Mouse (Mus musculus): ENCODE data around the gene Myct1. TPM values are rescaled to one million over a fixed set of nuclear protein-coding genes. Genes with fewer than 3 reads are reported as not detected.

Gene Myct1
- polyA plus RNA-seq, 1 experiment from 2014 or later: 7.7 TPM

DNA sequence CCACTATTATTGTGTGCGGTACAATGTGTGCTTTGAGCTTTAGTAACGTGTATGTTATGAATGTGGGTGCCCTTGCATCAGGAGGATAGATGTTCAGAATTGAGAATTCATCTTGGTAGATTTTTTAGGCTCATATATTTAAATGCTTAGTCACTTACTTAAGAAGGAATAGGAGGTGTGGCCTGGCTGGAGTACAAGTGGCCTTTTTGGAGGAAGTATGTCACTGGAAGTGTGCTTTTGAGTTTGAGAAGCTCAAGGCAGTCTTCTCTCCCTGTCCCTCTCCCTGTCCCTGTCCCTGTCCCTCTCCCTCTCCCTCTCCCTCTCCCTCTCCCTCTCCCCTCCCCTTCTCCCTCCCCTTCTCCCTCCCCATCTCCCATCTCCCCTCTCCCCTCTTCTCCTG lies 2.5 kb upstream of the Myct1 start:
- 82% methylated on average over 2 of the region's 2 CpGs for WGBS
- Histone ChIP-seq H3K4me1 (ENCODE audit: control insufficient read depth in 2 of 2, insufficient read depth in 2 of 2, low read length in 2 of 2) (peaks cover 5 to 9% of the 10 kb centered on the region in 2 experiments; a peak in 3 of 4 replicates), H3K9me3 (ENCODE audit: control insufficient read depth, low read length) (no peaks in the 10 kb centered on the region), H3K27ac (replicated peaks in 1 of 2; ENCODE audit: control insufficient read depth in 1 of 2, insufficient read depth in 1 of 2, low read depth in 2 of 2, low read length in 2 of 2) (peak overlapping the region; percentile 61 to 81; a peak in 3 of 4 replicates), H3K9ac (ENCODE audit: low read length) (no peak overlapping the region), H3K27me3 (ENCODE audit: control insufficient read depth, insufficient read depth, low read length) (no peaks in the 10 kb centered on the region), H3K4me3 (ENCODE audit: control insufficient read depth in 1 of 2, insufficient read depth in 1 of 2, low read depth in 1 of 2, low read length in 2 of 2) (no peak overlapping the region), H3K4me2 (ENCODE audit: low read length) (no peak overlapping the region), H3K36me3 (ENCODE audit: control insufficient read depth, insufficient read depth, low read length) (no peaks in the 10 kb centered on the region)
- no peak for ATAC-seq (ENCODE audit: insufficient number of reproducible peaks, insufficient read depth, low FRiP score, low read depth)

DNA sequence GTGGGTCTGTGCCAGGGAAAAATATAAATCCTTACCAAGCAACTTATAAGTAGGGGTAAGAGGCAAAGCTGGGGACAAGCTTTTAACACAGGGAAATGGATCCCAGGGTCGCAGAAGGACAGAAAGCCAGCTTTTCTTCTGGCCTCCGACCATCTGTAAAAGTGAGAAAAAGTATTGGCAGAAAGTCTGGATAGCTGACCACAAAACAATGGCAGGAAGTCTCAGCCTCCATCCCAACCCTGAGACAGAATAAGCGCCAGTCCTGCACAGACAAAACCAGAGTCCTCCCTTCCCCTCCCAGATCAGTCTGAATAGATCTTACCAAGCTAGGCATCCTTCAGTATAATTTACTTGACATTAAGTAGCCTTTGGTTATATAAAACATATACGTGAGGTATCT lies 1.6 kb upstream of the Myct1 start:
- Histone ChIP-seq H3K36me3 (ENCODE audit: control insufficient read depth, insufficient read depth, low read length) (no peaks in the 10 kb centered on the region), H3K9me3 (ENCODE audit: control insufficient read depth, low read length) (no peaks in the 10 kb centered on the region), H3K27me3 (ENCODE audit: control insufficient read depth, insufficient read depth, low read length) (no peaks in the 10 kb centered on the region), H3K9ac (ENCODE audit: low read length) (no peak overlapping the region), H3K27ac (replicated peaks in 1 of 2; ENCODE audit: control insufficient read depth in 1 of 2, insufficient read depth in 1 of 2, low read depth in 2 of 2, low read length in 2 of 2) (peak overlapping the region; percentile 79 to 81), H3K4me1 (ENCODE audit: control insufficient read depth in 2 of 2, insufficient read depth in 2 of 2, low read length in 2 of 2) (peaks cover 5 to 9% of the 10 kb centered on the region in 2 experiments; a peak in 3 of 4 replicates), H3K4me2 (ENCODE audit: low read length) (no peak overlapping the region), H3K4me3 (ENCODE audit: control insufficient read depth in 1 of 2, insufficient read depth in 1 of 2, low read depth in 1 of 2, low read length in 2 of 2) (no peak overlapping the region)
- ATAC-seq (ENCODE audit: insufficient number of reproducible peaks, insufficient read depth, low FRiP score, low read depth): peak; percentile 69; the same call in 1 of the 2 replicates
- 73% methylated on average over 4 of the region's 4 CpGs for WGBS

DNA sequence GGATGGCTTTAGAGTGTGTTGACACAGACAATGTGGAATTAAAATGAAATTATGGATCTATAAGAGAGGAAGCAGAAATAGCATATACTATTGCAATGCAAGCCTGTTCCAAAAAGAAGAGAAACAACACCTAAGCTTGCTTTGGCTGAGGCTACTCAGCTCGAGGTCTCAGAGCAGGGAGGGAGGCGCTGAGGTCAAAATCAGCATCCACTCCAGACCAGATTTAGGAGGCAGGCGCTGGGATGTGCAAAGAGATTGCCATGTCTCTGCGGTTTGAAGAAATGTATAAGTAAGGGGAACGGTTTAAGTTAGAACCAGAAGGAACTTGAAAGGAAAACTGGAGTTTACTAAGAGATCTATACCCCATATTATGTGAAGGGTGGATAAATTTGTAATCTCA lies 882 bp downstream of the Myct1 start:
- Histone ChIP-seq H3K4me2 (ENCODE audit: low read length) (peak overlapping the region; percentile 43), H3K4me1 (ENCODE audit: control insufficient read depth in 2 of 2, insufficient read depth in 2 of 2, low read length in 2 of 2) (peaks cover 5 to 9% of the 10 kb centered on the region in 2 experiments; a peak in 3 of 4 replicates), H3K9me3 (ENCODE audit: control insufficient read depth, low read length) (no peaks in the 10 kb centered on the region), H3K4me3 (ENCODE audit: control insufficient read depth in 1 of 2, insufficient read depth in 1 of 2, low read depth in 1 of 2, low read length in 2 of 2) (peak overlapping the region; percentile 24 to 32), H3K9ac (ENCODE audit: low read length) (peak overlapping the region; percentile 43; the same call in 1 of the 2 replicates), H3K27ac (replicated peaks in 1 of 2; ENCODE audit: control insufficient read depth in 1 of 2, insufficient read depth in 1 of 2, low read depth in 2 of 2, low read length in 2 of 2) (no peak overlapping the region), H3K36me3 (ENCODE audit: control insufficient read depth, insufficient read depth, low read length) (no peaks in the 10 kb centered on the region), H3K27me3 (ENCODE audit: control insufficient read depth, insufficient read depth, low read length) (no peaks in the 10 kb centered on the region)
- WGBS: 47% methylated on average over 5 of the region's 5 CpGs
- ATAC-seq (ENCODE audit: insufficient number of reproducible peaks, insufficient read depth, low FRiP score, low read depth): no peak

DNA sequence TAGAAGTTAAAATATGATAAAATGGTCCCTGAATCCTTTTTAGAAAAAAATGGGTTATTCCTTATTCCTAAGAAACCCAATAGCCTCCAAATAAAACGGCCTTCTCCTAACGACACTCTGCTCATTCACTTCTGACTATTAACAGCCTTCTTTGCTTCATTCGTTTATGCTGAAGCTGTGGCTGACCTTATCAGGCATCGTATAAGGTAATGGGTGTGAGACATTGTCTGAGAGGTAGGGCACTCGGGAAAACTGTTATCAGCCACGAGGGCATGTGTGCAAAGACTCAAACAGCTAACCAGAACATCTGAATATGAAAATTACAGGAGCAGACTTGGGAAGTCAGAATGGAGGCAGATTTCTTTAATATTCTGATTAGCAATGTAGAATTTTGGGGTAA lies 3.0 kb downstream of the Myct1 start:
- no peaks in the 10 kb centered on the region for H3K9me3 ChIP-seq (ENCODE audit: control insufficient read depth, low read length)
- no peaks in the 10 kb centered on the region for H3K36me3 ChIP-seq (ENCODE audit: control insufficient read depth, insufficient read depth, low read length)
- no peak overlapping the region for H3K9ac ChIP-seq (ENCODE audit: low read length)
- H3K27ac ChIP-seq (replicated peaks in 1 of 2; ENCODE audit: control insufficient read depth in 1 of 2, insufficient read depth in 1 of 2, low read depth in 2 of 2, low read length in 2 of 2): no peak overlapping the region
- no peak overlapping the region for H3K4me3 ChIP-seq (ENCODE audit: control insufficient read depth in 1 of 2, insufficient read depth in 1 of 2, low read depth in 1 of 2, low read length in 2 of 2)
- H3K4me2 ChIP-seq (ENCODE audit: low read length): peak overlapping the region; percentile 5
- peaks cover 5 to 6% of the 10 kb centered on the region in 2 experiments; a peak in 3 of 4 replicates for H3K4me1 ChIP-seq (ENCODE audit: control insufficient read depth in 2 of 2, insufficient read depth in 2 of 2, low read length in 2 of 2)
- ATAC-seq (ENCODE audit: insufficient number of reproducible peaks, insufficient read depth, low FRiP score, low read depth): no peak
- WGBS: 27% methylated on average over 6 of the region's 6 CpGs
- no peaks in the 10 kb centered on the region for H3K27me3 ChIP-seq (ENCODE audit: control insufficient read depth, insufficient read depth, low read length)

DNA sequence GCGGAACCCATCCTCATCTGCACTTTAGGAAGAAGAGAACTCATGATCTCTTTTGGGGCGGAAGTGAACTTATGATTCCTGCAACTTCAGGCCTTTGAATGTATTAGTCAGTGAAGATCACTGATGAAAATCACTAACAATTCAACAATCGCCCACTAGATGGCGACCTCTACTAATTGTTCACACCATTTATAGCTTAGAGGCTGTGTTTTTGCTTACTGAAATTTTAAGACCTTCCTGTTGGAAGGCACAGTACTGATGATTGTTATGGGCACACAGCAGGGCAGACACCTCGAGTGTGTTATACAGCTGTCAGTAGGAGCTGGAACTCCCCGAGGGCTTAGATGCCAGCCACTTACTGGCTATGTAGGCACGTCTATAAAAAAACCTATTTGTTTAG lies 6.5 kb downstream of the Myct1 start:
- Histone ChIP-seq H3K9ac (ENCODE audit: low read length) (no peak overlapping the region), H3K4me3 (ENCODE audit: control insufficient read depth in 1 of 2, insufficient read depth in 1 of 2, low read depth in 1 of 2, low read length in 2 of 2) (no peak overlapping the region), H3K36me3 (ENCODE audit: control insufficient read depth, insufficient read depth, low read length) (no peaks in the 10 kb centered on the region), H3K27ac (replicated peaks in 1 of 2; ENCODE audit: control insufficient read depth in 1 of 2, insufficient read depth in 1 of 2, low read depth in 2 of 2, low read length in 2 of 2) (no peak overlapping the region), H3K27me3 (ENCODE audit: control insufficient read depth, insufficient read depth, low read length) (no peaks in the 10 kb centered on the region), H3K4me1 (ENCODE audit: control insufficient read depth in 2 of 2, insufficient read depth in 2 of 2, low read length in 2 of 2) (no peaks in the 10 kb centered on the region), H3K9me3 (ENCODE audit: control insufficient read depth, low read length) (no peaks in the 10 kb centered on the region), H3K4me2 (ENCODE audit: low read length) (no peak overlapping the region)
- peak; percentile 31 for ATAC-seq (ENCODE audit: insufficient number of reproducible peaks, insufficient read depth, low FRiP score, low read depth)
- 21% methylated on average over 7 of the region's 7 CpGs for WGBS

DNA sequence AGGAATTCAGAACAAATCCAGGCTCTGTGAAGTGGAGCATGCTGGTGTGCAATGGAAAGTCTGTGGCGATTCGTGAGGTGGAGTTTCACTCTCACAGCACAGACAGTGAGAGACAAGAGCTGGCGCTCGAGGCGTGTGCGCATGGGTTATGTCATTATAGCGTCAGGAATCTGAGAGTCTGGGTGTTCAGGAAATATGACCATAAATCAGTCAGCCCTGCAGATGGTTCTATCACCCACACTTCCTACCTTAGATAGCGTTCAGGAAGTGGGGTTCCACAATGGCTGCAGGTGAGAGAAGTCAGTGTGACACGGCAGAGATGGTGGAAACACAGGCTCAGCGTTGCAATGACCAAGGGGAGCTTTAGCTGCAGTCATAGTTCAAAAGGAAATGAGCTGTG lies 9.9 kb downstream of the Myct1 start:
- 0 out of 2 replicates have a peak overlapping the region, but pooled peaks have one; percentile 7 for H3K4me2 ChIP-seq (ENCODE audit: low read length)
- no peaks in the 10 kb centered on the region for H3K4me1 ChIP-seq (ENCODE audit: control insufficient read depth in 2 of 2, insufficient read depth in 2 of 2, low read length in 2 of 2)
- H3K27ac ChIP-seq (replicated peaks in 1 of 2; ENCODE audit: control insufficient read depth in 1 of 2, insufficient read depth in 1 of 2, low read depth in 2 of 2, low read length in 2 of 2): no peak overlapping the region
- WGBS: 62% methylated on average over 10 of the region's 10 CpGs
- no peak for ATAC-seq (ENCODE audit: insufficient number of reproducible peaks, insufficient read depth, low FRiP score, low read depth)
- H3K27me3 ChIP-seq (ENCODE audit: control insufficient read depth, insufficient read depth, low read length): no peaks in the 10 kb centered on the region
- no peak overlapping the region for H3K9ac ChIP-seq (ENCODE audit: low read length)
- H3K36me3 ChIP-seq (ENCODE audit: control insufficient read depth, insufficient read depth, low read length): no peaks in the 10 kb centered on the region
- no peak overlapping the region for H3K4me3 ChIP-seq (ENCODE audit: control insufficient read depth in 1 of 2, insufficient read depth in 1 of 2, low read depth in 1 of 2, low read length in 2 of 2)
- no peaks in the 10 kb centered on the region for H3K9me3 ChIP-seq (ENCODE audit: control insufficient read depth, low read length)

DNA sequence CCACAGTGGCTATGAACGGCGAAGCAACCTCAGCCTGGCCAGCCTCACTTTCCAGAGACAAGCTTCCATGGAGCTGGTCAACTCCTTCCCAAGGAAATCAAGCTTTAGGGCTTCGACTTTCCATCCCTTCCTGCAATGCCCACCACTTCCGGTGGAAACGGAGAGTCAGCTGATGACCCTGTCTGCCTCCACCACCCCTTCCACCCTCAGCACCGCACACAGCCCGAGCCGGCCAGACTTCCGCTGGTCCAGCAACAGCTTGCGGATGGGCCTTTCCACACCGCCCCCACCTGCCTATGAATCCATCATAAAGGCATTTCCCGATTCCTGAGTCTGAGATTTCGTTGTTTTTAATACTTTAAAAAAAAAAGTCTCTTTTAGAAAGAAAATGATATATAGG lies 10.8 kb downstream of the Myct1 start:
- Histone ChIP-seq H3K36me3 (ENCODE audit: control insufficient read depth, insufficient read depth, low read length) (no peaks in the 10 kb centered on the region), H3K4me1 (ENCODE audit: control insufficient read depth in 2 of 2, insufficient read depth in 2 of 2, low read length in 2 of 2) (no peaks in the 10 kb centered on the region), H3K27me3 (ENCODE audit: control insufficient read depth, insufficient read depth, low read length) (no peaks in the 10 kb centered on the region), H3K9me3 (ENCODE audit: control insufficient read depth, low read length) (no peaks in the 10 kb centered on the region), H3K27ac (replicated peaks in 1 of 2; ENCODE audit: control insufficient read depth in 1 of 2, insufficient read depth in 1 of 2, low read depth in 2 of 2, low read length in 2 of 2) (no peak overlapping the region), H3K4me3 (ENCODE audit: control insufficient read depth in 1 of 2, insufficient read depth in 1 of 2, low read depth in 1 of 2, low read length in 2 of 2) (no peak overlapping the region), H3K4me2 (ENCODE audit: low read length) (no peak overlapping the region), H3K9ac (ENCODE audit: low read length) (no peak overlapping the region)
- WGBS: 86% methylated on average over 13 of the region's 13 CpGs
- ATAC-seq (ENCODE audit: insufficient number of reproducible peaks, insufficient read depth, low FRiP score, low read depth): no peak

DNA sequence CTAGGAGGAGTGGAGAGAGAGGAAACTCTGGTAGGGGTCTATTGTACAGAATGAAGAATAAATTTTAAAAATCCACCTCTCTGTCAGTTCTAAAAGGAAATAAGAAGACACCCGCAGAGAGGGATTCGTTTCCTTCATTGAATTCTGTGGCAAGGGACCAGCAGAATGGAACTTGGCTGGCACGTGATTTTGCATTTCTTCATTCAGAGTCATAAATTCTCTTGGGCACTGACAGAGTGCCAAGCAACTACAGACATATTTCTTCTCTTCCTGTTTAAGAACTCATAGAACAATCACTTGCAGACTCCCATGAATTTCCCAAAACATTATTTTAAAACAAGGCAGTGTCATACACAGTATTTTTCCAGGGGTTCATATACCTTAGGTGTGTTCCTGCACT lies 15.3 kb downstream of the Myct1 start:
- Histone ChIP-seq H3K36me3 (ENCODE audit: control insufficient read depth, insufficient read depth, low read length) (no peaks in the 10 kb centered on the region), H3K4me1 (ENCODE audit: control insufficient read depth in 2 of 2, insufficient read depth in 2 of 2, low read length in 2 of 2) (no peaks in the 10 kb centered on the region), H3K9me3 (ENCODE audit: control insufficient read depth, low read length) (no peaks in the 10 kb centered on the region), H3K4me3 (ENCODE audit: control insufficient read depth in 1 of 2, insufficient read depth in 1 of 2, low read depth in 1 of 2, low read length in 2 of 2) (no peak overlapping the region), H3K27me3 (ENCODE audit: control insufficient read depth, insufficient read depth, low read length) (no peaks in the 10 kb centered on the region), H3K4me2 (ENCODE audit: low read length) (no peak overlapping the region), H3K9ac (ENCODE audit: low read length) (no peak overlapping the region), H3K27ac (replicated peaks in 1 of 2; ENCODE audit: control insufficient read depth in 1 of 2, insufficient read depth in 1 of 2, low read depth in 2 of 2, low read length in 2 of 2) (no peak overlapping the region)
- no peak for ATAC-seq (ENCODE audit: insufficient number of reproducible peaks, insufficient read depth, low FRiP score, low read depth)
- 76% methylated on average over 3 of the region's 3 CpGs for WGBS

Data from heart, embryonic 14.5 days (tissue).